Mouse (Mus musculus) right cerebral cortex, postnatal 25 days (tissue): Measurements from ENCODE around the gene Igf1r.
"Not testable (repeated sequence)": the region's sequence is repeated elsewhere in the genome, so short reads cannot be mapped to it uniquely, and the experiment has no call there.

Experiments
- DNase-seq: peaks from one replicate; pipeline ENCODE4 v3.0.0; 2022

The Igf1r gene

DNA sequence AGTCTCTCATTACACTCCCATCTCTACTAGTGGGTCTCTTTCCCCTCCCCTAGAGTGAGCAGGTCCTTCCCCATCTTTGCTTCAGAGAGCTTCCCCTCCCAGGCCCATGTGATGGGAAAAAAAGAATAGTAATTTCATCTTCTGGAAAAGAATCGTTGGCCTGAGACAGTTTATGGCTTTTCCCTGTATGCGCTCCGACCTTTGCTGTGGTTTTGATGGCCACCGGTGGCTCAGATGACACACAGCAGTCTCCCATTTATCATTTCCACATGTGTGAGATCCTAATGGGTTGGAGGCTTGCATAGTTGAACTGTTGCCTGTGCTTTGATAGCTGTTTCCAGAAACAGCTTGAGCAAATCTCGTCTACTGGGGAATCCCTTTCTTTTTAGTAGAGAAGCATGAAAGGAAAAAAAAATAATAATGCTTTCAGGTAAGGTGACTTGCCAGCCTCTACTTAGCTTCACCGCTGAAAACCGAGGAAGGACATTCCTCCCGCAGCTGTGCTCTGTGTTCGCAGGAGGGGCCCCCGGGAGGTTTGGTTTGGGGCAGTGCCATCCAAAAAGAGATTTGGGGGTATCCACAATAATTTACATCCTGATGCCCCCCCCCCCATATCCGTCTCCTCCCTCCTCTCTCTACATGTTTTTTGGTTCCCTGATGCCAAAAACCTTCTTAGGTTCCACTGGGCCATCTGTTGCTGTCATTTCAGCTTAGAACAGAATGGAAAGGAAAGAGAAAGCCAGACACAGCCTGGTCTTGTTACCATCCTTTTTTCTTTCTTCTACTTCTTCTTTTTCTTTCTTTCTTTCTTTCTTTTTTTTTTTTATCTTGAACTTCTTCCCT is 324.6 kb downstream of the Igf1r start:
- no peak for DNase-seq

DNA sequence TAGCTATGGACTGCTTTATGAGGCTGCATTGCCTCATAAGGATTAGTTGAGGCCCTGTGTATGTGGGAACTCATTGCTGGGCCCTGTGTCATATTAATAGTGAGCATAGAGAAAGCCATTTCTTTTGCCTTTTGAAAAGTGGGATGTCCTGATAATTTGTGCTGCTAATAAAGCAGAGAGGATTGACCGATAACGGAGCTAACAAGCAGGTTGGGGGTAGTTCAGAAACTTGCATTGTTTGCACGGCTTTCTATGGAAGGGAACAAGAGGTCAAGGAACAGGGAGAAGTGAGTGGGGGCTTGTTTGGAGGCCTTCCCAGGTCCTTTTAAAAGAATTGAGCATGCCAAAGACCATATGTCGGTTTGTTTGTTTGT is 325.3 kb downstream of the Igf1r start:
- no peak for DNase-seq

DNA sequence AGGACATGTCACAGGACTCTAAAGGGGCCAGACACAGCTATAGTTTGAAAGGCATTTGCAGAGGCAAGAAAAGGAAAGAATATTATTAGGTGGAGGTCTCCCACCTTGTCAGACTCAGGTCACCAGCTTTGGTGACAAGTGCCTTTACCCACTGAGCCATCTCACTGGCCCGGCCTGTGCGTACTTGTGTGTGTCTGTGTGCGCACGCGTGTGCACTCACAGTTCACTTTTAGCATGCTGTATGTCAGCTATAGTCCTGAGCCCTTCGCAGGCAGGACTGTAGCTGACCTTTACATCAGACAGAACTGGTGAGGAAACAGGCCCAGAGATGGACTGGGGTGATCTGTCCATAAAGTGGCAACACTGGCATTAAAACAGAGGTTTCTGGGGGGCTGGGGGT is 325.8 kb downstream of the Igf1r start:
- DNase-seq = no peak

DNA sequence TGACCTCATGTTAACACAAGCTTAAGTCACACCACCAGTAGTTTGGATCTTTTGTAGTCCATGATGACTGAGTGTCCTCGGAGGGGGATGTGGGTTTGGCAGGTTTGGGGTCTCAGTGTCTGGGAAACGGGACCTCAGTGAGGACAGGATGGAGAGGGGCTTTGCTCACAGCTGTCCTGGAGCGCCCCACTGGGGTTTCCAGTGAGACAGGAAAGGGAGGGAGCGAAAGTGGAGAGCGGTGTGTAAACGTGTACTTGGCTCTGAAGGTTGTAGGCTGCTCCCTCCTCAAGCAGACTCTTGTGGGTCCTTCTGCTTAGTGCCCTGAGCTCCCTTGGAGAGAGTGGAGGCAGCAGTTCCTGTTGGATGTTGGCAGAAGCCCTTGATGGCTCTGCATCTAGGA is 326.3 kb downstream of the Igf1r start:
- DNase-seq = no peak

DNA sequence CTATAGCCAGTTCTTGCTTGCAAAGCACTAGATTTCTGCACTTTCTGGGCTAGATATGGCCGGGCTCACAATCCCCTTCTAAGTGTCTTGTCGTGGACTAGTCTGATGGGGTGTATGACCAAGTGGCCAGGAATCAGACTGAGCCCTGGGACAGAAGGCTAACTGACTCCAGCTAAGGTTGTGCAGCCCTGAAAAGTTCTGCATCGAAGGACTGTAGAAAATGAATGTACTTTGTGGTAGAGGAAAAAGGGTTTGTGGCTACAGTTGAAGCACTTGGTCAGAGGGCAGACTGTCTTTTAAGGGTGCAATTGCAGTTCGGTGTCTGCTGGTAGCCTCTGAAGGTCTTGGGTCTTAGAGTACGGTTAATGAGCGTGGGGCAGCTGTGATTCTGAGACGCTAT is 326.9 kb downstream of the Igf1r start:
- no peak for DNase-seq

DNA sequence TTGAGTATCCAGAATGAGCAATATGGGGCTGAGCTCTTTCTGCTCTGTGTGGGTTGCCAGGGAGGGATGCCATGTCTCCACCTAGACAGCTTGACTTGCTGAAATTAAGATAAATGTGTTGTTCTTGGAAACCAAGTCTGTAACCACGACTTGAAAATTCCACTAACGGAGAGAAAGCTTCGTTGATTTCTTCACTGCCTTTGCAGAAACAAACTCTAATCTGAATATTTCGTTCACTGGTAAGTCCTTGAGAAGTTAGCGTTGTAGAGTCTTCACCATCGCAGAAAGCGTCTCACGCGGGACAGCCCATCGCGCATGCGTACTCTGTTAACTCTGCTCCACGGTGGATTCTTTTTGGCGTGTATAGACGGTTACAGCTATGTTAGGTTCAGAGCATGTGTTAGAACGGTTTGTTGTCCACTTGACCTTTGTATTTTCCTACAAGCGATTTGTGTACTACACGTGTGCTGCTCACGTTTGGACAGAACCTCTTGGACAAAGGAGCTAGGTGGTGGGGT is 327.8 kb downstream of the Igf1r start:
- DNase-seq = no peak

DNA sequence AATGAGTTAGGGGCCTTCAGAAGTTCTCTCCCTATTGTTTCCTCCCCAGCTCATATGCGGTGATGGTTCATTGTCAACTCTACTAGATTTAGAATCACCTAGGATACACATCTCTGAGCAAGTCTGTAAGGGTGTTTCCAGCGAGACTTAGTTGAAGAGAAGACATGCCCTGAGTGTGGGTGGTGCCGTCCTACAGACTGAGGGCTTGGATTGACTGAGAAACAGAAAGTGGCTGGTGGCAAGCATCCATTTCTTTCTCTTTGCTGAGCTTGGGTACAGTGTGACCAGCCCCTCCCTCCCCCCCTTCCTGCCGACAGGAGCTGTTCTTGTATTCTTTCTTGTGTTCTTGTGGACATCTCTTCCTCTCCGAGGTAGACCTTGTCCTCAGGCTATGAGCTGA is 328.7 kb downstream of the Igf1r start:
- DNase-seq = no peak

DNA sequence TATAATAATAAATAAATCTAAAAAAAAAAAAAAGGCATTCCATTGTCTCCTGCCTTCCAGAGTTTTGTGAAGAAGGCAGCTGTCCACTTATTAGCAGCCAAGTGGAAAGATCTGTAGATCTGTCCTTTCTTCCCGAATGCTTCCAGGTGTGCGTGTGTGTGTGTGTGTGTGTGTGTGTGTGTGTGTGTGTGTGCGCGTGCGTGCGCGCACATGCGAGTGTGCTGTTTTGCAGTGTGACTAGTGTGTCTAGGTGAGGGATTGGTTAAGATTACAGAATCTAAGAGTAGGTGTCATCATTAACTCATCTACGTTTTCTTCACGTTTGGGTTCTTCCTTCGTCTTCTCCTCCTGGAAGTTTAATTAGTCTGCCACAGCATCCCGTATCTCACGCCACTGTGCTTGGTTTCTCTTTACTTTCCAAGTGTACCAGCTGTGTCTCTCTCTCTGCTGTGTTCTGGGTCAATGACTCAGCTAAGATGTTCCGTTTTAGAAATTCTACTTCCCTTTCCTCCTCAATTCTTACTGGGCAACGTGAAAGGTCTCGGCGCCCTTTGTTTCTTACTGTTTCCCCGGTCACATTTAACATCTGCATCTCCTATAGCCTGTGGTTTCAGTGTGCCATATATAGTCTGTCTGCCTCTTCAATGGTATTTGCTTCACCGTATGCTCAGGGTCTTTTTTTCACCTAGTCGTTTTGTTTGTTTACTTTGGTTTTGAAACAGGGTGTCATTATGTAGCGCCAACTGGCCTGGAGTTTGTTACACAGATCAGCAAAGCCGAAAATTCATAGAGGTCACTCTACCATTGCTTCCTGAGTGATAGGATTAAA is 329.9 kb downstream of the Igf1r start:
- no peak for DNase-seq

DNA sequence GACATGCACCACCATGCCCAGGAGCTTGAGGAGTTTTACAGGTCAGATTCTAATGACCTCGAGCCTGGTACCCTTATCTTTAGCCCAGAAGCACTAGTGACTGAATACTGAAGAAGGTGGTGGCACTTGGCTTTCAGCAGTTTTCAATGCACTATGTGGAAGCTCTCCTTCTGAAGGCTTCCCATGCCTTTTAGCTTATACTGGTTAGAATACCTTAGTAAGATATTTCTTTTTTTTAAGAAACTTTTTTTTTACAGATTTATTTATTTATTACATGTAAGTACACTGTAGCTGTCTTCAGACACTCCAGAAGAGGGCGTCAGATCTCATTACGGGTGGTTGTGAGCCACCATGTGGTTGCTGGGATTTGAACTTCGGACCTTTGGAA is 330.5 kb downstream of the Igf1r start:
- not testable (repeated sequence) for DNase-seq
